Mouse (Mus musculus) monocyte, adult 2 months (primary cell): ENCODE measurements around the gene Pxmp4.

Experiments
- DNase-seq, 2 experiments: peaks; one replicate each; pipeline ENCODE4 v3.0.0; 2022; ENCODE audit warnings: low spot score in 2 of 2, low read depth in 1 of 2

Pxmp4 gene

GRCm38 (mm10) chr2:154549127-154549885 lies 54.2 kb downstream of the Pxmp4 start:
- DNase-seq = no peak

- DNase-seq = no peak
These were observed 54.8 kb downstream of the Pxmp4 start for GRCm38 (mm10) chr2:154548688-154549087.

DNA sequence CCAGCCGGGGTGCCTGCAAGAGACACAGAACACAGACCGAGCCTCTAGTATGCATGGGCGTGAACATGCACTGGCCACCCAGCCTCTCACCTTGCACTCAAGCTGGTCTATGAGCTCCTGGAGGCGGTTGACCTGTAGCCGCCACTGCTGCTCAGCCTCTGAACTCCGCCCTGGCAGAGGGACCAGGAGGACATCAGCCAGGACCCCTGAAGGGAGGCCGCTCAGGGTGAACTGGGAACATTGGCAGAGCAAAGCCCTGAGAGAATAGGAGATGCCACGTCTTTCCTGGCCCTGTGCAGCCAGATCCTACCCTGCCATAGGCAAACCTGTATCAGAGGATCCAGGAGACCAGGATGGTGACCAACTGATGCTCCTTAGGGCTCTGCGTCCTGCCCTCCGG lies 56.8 kb downstream of the Pxmp4 start, which contains the start of gene 1700003F12Rik:
1700003F12Rik (plus strand) TSS at position 375 of the 400 bp plus-strand sequence.
- no peak for DNase-seq

DNA sequence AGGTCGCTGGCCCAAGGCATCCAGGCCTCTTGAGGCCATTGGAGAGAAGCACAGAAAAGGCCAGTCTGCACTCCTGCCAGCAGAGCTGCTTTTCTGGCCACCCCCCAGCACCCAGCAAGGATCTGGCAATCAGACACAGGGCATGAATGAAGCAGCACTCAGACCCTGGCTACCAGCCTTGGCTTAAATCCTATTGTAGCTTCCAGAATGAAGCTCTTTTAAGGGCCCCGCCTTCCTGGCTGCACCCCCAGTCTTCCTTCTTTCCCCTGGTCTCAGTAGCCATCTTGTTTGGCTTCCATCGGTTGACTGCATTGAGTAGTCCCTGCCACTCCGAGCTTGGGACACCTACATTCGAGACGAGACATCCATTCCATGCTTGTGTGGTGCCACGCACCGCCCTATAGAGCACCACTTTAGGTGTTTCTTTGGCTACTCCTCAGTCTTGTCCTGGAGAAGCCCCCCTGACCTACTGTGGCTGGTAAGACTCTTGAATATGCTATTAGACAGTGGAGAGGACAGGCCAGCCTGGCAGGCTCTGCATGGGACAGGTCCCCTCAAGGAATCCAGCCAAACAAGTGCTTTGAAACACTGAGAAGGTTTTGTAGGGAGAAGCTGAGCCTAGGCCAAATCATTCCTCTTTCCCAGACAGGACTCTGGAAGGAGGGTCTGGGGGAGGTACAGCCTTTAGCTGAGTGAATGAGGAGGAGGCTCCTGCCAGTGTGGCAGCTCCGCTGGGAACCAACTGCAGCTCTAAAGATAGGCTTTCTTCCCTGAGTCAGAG lies 59.8 kb downstream of the Pxmp4 start:
- DNase-seq = no peak

DNA sequence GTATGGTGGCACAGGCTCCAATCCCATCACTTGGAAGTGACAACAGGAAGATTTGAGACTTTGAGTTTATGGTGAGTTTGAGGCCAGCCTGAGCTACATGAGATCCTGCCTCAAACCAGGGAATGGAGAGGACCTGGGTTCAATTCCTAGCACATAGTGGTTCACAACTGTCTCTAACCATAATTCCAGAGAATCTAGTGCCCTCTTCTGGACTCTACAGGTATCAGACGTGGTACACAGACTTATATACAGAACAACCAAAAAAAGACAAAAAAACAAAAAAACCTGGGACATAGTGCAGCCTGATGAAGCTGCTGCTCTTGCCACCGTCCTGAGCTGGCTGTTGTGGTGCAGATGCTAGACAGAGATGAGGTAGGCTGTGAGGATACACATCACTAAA lies 61.9 kb downstream of the Pxmp4 start:
- no peak for DNase-seq

DNA sequence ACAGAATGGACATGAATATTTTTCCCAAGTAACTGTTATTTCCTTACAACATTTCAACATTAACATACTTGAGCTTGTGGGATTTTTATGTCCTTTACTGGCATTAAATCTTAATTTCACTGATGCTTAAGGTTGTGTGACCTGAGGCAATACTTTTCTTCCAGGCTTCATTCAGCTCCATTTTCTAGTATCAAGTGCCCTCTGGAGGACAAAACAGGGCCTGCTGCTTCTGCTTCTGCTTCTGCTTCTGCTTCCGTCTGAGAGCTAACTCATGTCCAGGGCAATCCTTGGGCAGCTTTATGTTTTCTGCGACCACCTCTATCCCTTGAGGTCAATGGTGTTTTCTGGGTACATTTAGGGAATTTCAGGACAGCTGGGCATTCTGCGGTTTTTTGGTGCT lies 63.8 kb downstream of the Pxmp4 start:
- no peak for DNase-seq

DNA sequence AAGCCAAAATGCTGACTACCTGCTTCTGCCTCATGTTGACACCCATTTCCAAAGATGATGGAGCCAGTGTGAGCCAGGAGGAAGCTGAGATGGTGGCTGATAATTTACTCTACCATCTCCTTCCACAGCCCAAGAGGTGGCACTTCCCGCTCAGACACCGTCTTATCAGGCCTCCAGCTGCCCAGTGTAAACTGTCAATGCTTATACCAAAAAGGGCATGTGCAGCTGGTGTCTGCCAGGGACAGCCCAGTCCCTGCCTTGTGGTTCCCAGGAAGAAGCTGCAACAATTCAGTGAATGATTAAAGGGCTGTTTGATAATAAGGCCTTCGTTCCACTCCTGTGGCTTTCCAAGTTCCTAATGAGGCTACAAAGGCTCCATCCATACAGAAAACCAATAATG lies 64.8 kb downstream of the Pxmp4 start:
- no peak for DNase-seq

DNA sequence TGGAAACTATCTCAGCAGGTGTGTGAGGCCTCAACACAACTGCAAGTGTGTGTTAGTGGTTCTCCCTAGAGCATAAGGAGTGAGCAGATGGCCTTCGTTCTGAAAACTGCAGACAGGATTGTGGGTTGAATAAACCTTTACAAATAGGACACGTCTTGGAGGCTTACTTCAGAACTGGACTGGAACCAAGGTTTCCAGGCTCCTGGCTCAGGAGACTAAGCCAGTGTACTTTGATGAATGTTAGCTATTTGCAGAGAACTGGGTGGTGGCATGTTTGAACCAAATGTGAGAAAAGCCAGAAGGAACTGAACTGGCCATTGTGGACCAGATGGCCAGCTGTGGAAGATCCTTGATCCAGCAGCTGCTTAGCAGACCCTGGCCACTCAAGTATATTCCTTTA lies 65.2 kb downstream of the Pxmp4 start:
- no peak for DNase-seq
